Mouse (Mus musculus): Measurements from ENCODE around the gene Prmt7.

GRCm38 (mm10) chr8:106263928-106264327 lies 53.2 kb downstream of the Prmt7 start:
- TF ChIP-seq GATA1 (IDR thresholded peaks at IDR 0.05; ENCODE audit: borderline replicate concordance, low read length) (no peak), FLI1 (IDR thresholded peaks at IDR 0.05; ENCODE audit: low read length) (no peak)
